Mouse (Mus musculus) cortical plate, adult 2 months (tissue): Measurements from ENCODE around the gene Dscam.

ENCODE experiments used
- CTCF ChIP-seq: fragments of 200-500 bp; IDR thresholded peaks from 2 replicates; pipeline ENCODE4 v1.5.1; 2011; ENCODE audit warnings: mild to moderate bottlenecking, control low read depth, low read length; ENCODE audit not compliant: insufficient read depth; ENCODE audit errors: extremely low read depth
- POLR2A ChIP-seq: fragments of 200-500 bp; IDR thresholded peaks from 2 replicates; pipeline ENCODE4 v1.6.1; 2011; ENCODE audit warnings: mild to moderate bottlenecking, low read length, control low read depth; ENCODE audit not compliant: insufficient read depth; ENCODE audit errors: extremely low read depth

- TF ChIP-seq POLR2A (no peak), CTCF (no peak)
Measured at GRCm38 (mm10) chr16:96602206-96602605, 568.3 kb downstream of the Dscam start.
